Mouse (Mus musculus) hindbrain, embryonic 12.5 days (tissue): ENCODE data around the gene C1galt1. TPM values are rescaled to one million over a fixed set of nuclear protein-coding genes. Genes with fewer than 3 reads are reported as not detected.

Source experiments
- ATAC-seq: fragments of 200-750 bp; cut with Nextera tagmentation; 2 replicates; pipeline ENCODE4 v1.8.0; 2017; ENCODE audit warnings: moderate TSS enrichment; ENCODE audit not compliant: low FRiP score
- H3K27ac ChIP-seq: fragments of 300-500 bp; sonication (generic); 2 replicates; pipeline ENCODE4 v1.5.1; 2016; ENCODE audit warnings: mild to moderate bottlenecking
- H3K27me3 ChIP-seq: fragments of 300-500 bp; sonication (generic); 2 replicates; pipeline ENCODE4 v1.6.1; 2016; ENCODE audit warnings: mild to moderate bottlenecking
- H3K36me3 ChIP-seq: fragments of 300-500 bp; sonication (generic); 2 replicates; pipeline ENCODE4 v1.6.1; 2016; ENCODE audit warnings: mild to moderate bottlenecking
- H3K4me1 ChIP-seq: fragments of 300-500 bp; sonication (generic); 2 replicates; pipeline ENCODE4 v1.6.1; 2016
- H3K4me2 ChIP-seq: fragments of 300-500 bp; sonication (generic); replicated peaks from 2 replicates; pipeline ENCODE4 v1.6.1; 2016; ENCODE audit warnings: mild to moderate bottlenecking
- H3K4me3 ChIP-seq: fragments of 300-500 bp; sonication (generic); 2 replicates; pipeline ENCODE4 v1.5.1; 2016; ENCODE audit warnings: mild to moderate bottlenecking
- H3K9ac ChIP-seq: fragments of 300-500 bp; sonication (generic); 2 replicates; pipeline ENCODE4 v1.6.1; 2016; ENCODE audit warnings: mild to moderate bottlenecking, moderate library complexity
- H3K9me3 ChIP-seq: fragments of 300-500 bp; sonication (generic); replicated peaks from 2 replicates; pipeline ENCODE4 v1.6.1; 2016; ENCODE audit warnings: mild to moderate bottlenecking
- WGBS: fragments of 180-500 bp; shearing (Covaris S2); methylation state at CpG from one replicate; pipeline ENCODE4 v1.1.7; 2016; 5-methylcytosine and 5-hydroxymethylcytosine counted together
- polyA plus RNA-seq: library from polyadenylated mRNA; unstranded; fragments of >200 nt; fragmentation: Nextera tagmentation; extraction: Ambion mirVana; gene quantifications from 2 replicates; pipeline ENCODE4 v1.2.1, GENCODE M21; 2016

The C1galt1 gene
- polyA plus RNA-seq, 1 experiment from 2014 or later: 2.0 TPM

DNA sequence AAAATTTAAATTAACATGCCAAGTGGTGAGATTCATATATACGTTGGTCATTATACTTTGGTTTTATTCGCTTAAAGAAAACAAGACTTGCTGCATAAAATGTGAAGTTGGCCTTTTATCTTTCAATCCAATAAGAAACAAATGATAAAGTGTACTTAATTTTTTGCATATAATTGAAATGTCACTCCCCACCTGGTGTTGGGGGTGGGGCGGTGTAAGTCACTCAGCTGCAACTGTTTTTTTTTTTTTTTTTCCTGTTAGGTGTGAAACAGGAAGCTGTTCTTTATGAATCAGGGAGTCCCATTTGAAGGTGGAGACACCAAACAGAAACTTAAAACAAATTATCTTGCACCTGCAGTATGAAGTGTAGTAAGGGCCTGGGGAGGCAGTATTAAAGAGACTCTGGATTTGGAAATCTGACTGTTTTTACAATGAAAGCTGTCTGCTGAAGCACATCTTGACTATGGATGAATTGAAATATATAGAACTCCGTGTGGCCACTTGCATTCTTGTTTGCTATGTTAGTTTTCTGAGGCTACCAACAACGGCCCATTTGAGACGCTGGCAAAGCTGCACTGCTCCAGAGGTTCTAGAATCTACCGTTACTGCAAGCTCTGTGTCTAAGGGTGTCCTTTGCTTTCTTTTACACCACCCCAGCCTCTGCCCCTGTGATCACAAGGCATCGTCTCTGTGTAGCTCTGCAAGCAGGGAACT, 2.2 kb downstream of the C1galt1 start:
- H3K27me3 ChIP-seq: no peaks in the 10 kb centered on the region
- no peak overlapping the region for H3K27ac ChIP-seq
- peaks cover 11% of the 10 kb centered on the region; the same call in 1 of the 2 replicates for H3K4me1 ChIP-seq
- no peak for ATAC-seq
- no peak overlapping the region for H3K4me3 ChIP-seq
- no peak overlapping the region for H3K9ac ChIP-seq
- peak overlapping the region; percentile 5; the same call in 1 of the 2 replicates for H3K4me2 ChIP-seq
- no peaks in the 10 kb centered on the region for H3K36me3 ChIP-seq
- 79% methylated on average over 8 of the region's 8 CpGs for WGBS
- H3K9me3 ChIP-seq: no peaks in the 10 kb centered on the region

- WGBS: 63% methylated on average over 6 of the region's 6 CpGs
- no peak overlapping the region for H3K4me2 ChIP-seq
- H3K4me1 ChIP-seq: peaks cover 11% of the 10 kb centered on the region; the same call in 1 of the 2 replicates
- ATAC-seq: no peak
- H3K36me3 ChIP-seq: no peaks in the 10 kb centered on the region
- H3K9me3 ChIP-seq: no peaks in the 10 kb centered on the region
- no peaks in the 10 kb centered on the region for H3K27me3 ChIP-seq
- H3K9ac ChIP-seq: no peak overlapping the region
- no peak overlapping the region for H3K27ac ChIP-seq
- H3K4me3 ChIP-seq: no peak overlapping the region
Measured at GRCm38 (mm10) chr6:7847890-7848508, 3.4 kb downstream of the C1galt1 start.

DNA sequence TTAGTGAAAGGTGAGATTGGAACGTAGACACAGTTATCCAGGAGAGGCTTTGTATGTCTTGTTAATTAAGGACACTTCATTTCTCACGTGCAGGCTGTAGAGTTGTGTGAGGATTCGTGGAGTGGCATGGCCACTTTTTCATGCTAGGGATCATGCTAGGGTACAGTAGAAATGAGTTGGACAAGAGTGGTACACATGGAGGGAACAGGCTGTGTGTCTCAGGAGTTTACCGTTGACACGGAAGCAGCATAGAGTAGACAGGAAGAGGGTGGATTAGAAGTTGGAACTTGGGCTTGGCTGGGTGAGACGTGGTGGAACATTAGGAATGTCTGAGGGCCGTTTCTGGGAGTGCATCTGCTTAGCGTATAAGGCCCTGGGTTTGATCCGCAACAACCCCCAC, 4.1 kb downstream of the C1galt1 start:
- H3K27me3 ChIP-seq: no peaks in the 10 kb centered on the region
- no peak for ATAC-seq
- H3K4me1 ChIP-seq: peaks cover 11% of the 10 kb centered on the region; the same call in 1 of the 2 replicates
- H3K9ac ChIP-seq: no peak overlapping the region
- WGBS: 90% methylated on average over 9 of the region's 9 CpGs
- H3K9me3 ChIP-seq: no peaks in the 10 kb centered on the region
- no peak overlapping the region for H3K4me2 ChIP-seq
- H3K27ac ChIP-seq: no peak overlapping the region
- no peaks in the 10 kb centered on the region for H3K36me3 ChIP-seq
- H3K4me3 ChIP-seq: no peak overlapping the region

DNA sequence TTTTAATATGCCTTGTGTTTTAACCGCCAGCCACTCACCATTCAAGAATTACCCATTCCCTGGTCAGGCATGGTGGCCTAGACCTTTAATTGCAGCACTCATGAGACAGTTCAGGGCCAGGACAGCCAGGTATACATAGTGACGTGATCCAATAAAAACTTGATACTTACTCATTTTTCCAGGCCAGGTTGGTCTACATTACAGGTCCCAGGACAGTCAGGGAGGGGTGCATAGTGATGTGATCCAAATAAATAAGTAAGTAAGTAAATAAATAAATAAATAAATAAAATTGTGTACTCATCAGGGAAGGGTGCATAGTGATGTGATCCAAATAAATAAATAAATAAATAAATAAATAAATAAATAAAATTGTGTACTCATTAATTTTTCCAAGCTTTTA, 6.4 kb downstream of the C1galt1 start:
- Histone ChIP-seq H3K4me3 (no peak overlapping the region), H3K9ac (no peak overlapping the region), H3K4me2 (no peak overlapping the region), H3K27ac (no peak overlapping the region), H3K4me1 (peaks cover 8% of the 10 kb centered on the region; the same call in 1 of the 2 replicates), H3K9me3 (no peaks in the 10 kb centered on the region), H3K27me3 (no peaks in the 10 kb centered on the region), H3K36me3 (no peaks in the 10 kb centered on the region)
- 90% methylated on average over 2 of the region's 2 CpGs for WGBS
- no peak for ATAC-seq

GRCm38 (mm10) chr6:7852919-7853318, 8.3 kb downstream of the C1galt1 start:
- Histone ChIP-seq H3K9me3 (no peaks in the 10 kb centered on the region), H3K4me3 (no peak overlapping the region), H3K9ac (no peak overlapping the region), H3K27ac (no peak overlapping the region), H3K36me3 (no peaks in the 10 kb centered on the region), H3K27me3 (no peaks in the 10 kb centered on the region), H3K4me2 (no peak overlapping the region), H3K4me1 (no peaks in the 10 kb centered on the region)
- 84% methylated on average over 1 of the region's 1 CpGs for WGBS
- ATAC-seq: no peak

- ATAC-seq: no peak
- H3K9me3 ChIP-seq: no peaks in the 10 kb centered on the region
- no peak overlapping the region for H3K9ac ChIP-seq
- H3K36me3 ChIP-seq: no peaks in the 10 kb centered on the region
- WGBS: 82% methylated on average over 3 of the region's 3 CpGs
- no peaks in the 10 kb centered on the region for H3K4me1 ChIP-seq
- no peak overlapping the region for H3K27ac ChIP-seq
- H3K4me3 ChIP-seq: no peak overlapping the region
- no peak overlapping the region for H3K4me2 ChIP-seq
- no peaks in the 10 kb centered on the region for H3K27me3 ChIP-seq
Measured at GRCm38 (mm10) chr6:7853461-7853860, 8.8 kb downstream of the C1galt1 start.

DNA sequence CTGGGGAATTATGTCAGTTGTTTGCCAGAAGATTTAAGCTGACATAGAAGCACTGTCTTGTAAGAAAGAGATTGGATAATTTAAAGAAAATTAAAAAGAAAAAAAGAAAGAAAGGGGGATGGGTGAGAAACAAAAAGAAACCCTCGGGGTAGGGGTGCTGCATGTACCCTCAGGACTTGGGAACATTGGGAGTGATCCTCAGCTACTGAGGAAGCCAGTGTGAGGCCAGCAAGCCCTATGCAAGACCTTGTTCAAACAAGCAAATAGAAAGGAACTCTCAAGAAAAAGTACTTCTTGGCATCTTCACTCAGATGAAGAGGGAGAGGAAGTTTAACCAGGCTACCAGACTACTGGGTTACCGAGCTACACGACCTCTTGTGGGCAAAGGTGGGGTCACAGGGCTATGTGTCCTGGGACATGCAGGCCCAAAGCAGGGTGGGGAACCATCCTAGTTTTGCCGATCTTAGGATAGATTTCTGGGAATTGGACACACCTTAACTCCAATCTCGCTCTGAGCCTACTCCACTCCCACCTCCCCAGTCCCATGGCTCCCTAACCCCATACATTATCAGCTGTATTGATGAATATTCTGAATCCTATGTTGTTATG, 12.1 kb downstream of the C1galt1 start:
- Histone ChIP-seq H3K9ac (no peak overlapping the region), H3K4me1 (no peaks in the 10 kb centered on the region), H3K9me3 (no peaks in the 10 kb centered on the region), H3K36me3 (no peaks in the 10 kb centered on the region), H3K27me3 (no peaks in the 10 kb centered on the region), H3K27ac (no peak overlapping the region), H3K4me3 (no peak overlapping the region), H3K4me2 (no peak overlapping the region)
- no peak for ATAC-seq
- 76% methylated on average over 5 of the region's 5 CpGs for whole genome bisulfite sequencing

DNA sequence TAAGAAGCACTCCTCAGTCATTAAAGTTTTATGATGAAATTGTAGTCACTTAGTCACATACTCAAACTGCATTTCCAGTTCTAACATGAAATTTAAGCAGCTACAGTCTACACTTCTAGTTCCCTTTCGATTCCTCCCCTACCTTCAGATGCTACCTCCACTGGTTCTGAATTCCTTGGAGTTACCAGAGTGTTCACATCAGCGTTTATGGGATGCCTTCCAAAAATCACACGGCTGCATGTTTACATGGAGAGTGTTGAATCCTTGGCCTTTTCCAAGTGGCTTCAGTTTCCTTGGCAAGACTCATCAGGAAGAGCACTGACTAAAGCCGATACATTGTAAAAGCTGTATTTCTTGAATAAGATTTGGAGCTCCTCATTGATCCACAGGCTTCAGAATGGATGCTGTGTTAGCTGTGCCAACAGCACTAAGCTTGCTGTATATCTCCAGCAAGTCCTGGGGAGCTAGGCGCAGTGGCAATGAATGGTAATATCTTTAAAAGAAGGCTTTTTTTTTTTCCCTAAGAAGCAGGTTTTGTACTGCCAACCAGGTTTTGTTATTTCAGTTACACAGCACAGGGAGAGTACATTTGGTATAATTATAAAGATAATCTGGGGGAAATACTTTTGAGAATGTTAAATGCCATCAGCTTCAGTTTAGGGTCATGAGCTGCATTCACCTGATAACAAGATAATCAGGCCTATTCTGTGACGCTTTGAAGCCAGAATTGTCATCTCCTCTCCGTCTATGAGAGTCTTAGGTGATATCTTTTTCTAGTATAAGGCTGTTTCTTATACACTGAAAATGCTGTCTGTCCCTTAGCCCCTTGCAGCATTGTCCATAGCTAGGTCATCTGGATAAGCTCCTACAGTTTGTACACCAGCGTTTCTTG, 13.0 kb downstream of the C1galt1 start:
- H3K36me3 ChIP-seq: no peaks in the 10 kb centered on the region
- no peaks in the 10 kb centered on the region for H3K27me3 ChIP-seq
- H3K9ac ChIP-seq: no peak overlapping the region
- H3K27ac ChIP-seq: no peak overlapping the region
- 89% methylated on average over 8 of the region's 8 CpGs for WGBS
- H3K4me3 ChIP-seq: no peak overlapping the region
- no peaks in the 10 kb centered on the region for H3K9me3 ChIP-seq
- no peak overlapping the region for H3K4me2 ChIP-seq
- no peak for ATAC-seq
- no peaks in the 10 kb centered on the region for H3K4me1 ChIP-seq

- H3K4me2 ChIP-seq: no peak overlapping the region
- 82% methylated on average over 5 of the region's 5 CpGs for WGBS
- no peaks in the 10 kb centered on the region for H3K27me3 ChIP-seq
- no peak for ATAC-seq
- H3K4me3 ChIP-seq: no peak overlapping the region
- H3K27ac ChIP-seq: no peak overlapping the region
- H3K36me3 ChIP-seq: no peaks in the 10 kb centered on the region
- H3K9ac ChIP-seq: no peak overlapping the region
- no peaks in the 10 kb centered on the region for H3K4me1 ChIP-seq
- no peaks in the 10 kb centered on the region for H3K9me3 ChIP-seq
Measured at GRCm38 (mm10) chr6:7858586-7858985, 13.9 kb downstream of the C1galt1 start.

DNA sequence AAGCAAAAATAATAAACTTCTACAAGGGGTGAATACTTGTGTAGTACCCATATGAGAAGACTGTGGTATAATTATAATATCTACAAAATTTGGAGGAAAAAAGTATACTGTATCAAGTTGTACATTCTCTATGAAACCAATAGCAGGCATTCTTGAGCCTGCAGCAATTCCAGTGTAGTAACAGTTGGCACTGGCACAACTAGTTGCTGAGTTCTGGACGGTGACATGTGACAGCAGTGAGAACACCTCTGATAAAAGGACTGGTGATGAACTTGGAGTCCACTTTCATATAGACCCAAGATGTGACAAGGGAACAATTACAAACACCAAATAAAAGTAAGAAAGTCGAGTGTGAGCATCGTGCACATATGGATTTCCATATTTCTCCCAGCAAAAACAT, 14.5 kb downstream of the C1galt1 start:
- no peaks in the 10 kb centered on the region for H3K4me1 ChIP-seq
- H3K9ac ChIP-seq: no peak overlapping the region
- no peak overlapping the region for H3K4me2 ChIP-seq
- H3K27ac ChIP-seq: no peak overlapping the region
- no peaks in the 10 kb centered on the region for H3K36me3 ChIP-seq
- ATAC-seq: no peak
- no peaks in the 10 kb centered on the region for H3K27me3 ChIP-seq
- no peak overlapping the region for H3K4me3 ChIP-seq
- 90% methylated on average over 3 of the region's 3 CpGs for WGBS
- no peaks in the 10 kb centered on the region for H3K9me3 ChIP-seq

GRCm38 (mm10) chr6:7861033-7861432, 16.4 kb downstream of the C1galt1 start:
- ATAC-seq: no peak
- Histone ChIP-seq H3K4me1 (no peaks in the 10 kb centered on the region), H3K27me3 (no peaks in the 10 kb centered on the region), H3K9ac (no peak overlapping the region), H3K27ac (no peak overlapping the region), H3K9me3 (no peaks in the 10 kb centered on the region), H3K4me2 (no peak overlapping the region), H3K4me3 (no peak overlapping the region), H3K36me3 (0 out of 2 replicates have a peak, but pooled peaks cover 4% of the 10 kb centered on the region)
- 77% methylated on average over 3 of the region's 3 CpGs for WGBS

GRCm38 (mm10) chr6:7863354-7863753, 18.7 kb downstream of the C1galt1 start:
- no peak for ATAC-seq
- H3K4me3 ChIP-seq: no peak overlapping the region
- H3K27ac ChIP-seq: no peak overlapping the region
- 97% methylated on average over 4 of the region's 4 CpGs for WGBS
- H3K36me3 ChIP-seq: 0 out of 2 replicates have a peak, but pooled peaks cover 4% of the 10 kb centered on the region
- H3K9ac ChIP-seq: no peak overlapping the region
- no peaks in the 10 kb centered on the region for H3K27me3 ChIP-seq
- no peak overlapping the region for H3K4me2 ChIP-seq
- H3K9me3 ChIP-seq: no peaks in the 10 kb centered on the region
- H3K4me1 ChIP-seq: no peaks in the 10 kb centered on the region
